Mouse (Mus musculus) forebrain, embryonic 15.5 days (tissue): Measurements from ENCODE around the gene Trub2. TPM values are rescaled to one million over a fixed set of nuclear protein-coding genes. Genes with fewer than 3 reads are reported as not detected.

Experiments used
- ATAC-seq: fragments of 200-750 bp; cut with Nextera tagmentation; replicated peaks from 2 replicates; pipeline ENCODE4 v1.8.0; 2017; ENCODE audit warnings: mild to moderate bottlenecking, moderate TSS enrichment, moderate library complexity
- H3K27ac ChIP-seq: fragments of 300-500 bp; sonication (generic); replicated peaks from 2 replicates; pipeline ENCODE4 v1.5.1; 2015; ENCODE audit warnings: mild to moderate bottlenecking, inconsistent platforms
- H3K27me3 ChIP-seq: fragments of 300-500 bp; sonication (generic); 2 replicates; pipeline ENCODE4 v1.6.1; 2015; ENCODE audit warnings: inconsistent platforms
- H3K36me3 ChIP-seq: fragments of 300-500 bp; sonication (generic); 2 replicates; pipeline ENCODE4 v1.6.1; 2015; ENCODE audit warnings: mild to moderate bottlenecking, inconsistent platforms
- H3K4me1 ChIP-seq: fragments of 300-500 bp; sonication (generic); 2 replicates; pipeline ENCODE4 v1.6.1; 2015; ENCODE audit warnings: inconsistent platforms
- H3K4me2 ChIP-seq: fragments of 300-500 bp; sonication (generic); replicated peaks from 2 replicates; pipeline ENCODE4 v1.6.1; 2015; ENCODE audit warnings: mild to moderate bottlenecking, inconsistent platforms
- H3K4me3 ChIP-seq: fragments of 300-500 bp; sonication (generic); 2 replicates; pipeline ENCODE4 v1.5.1; 2015; ENCODE audit warnings: mild to moderate bottlenecking, inconsistent platforms
- H3K9ac ChIP-seq: fragments of 300-500 bp; sonication (generic); replicated peaks from 2 replicates; pipeline ENCODE4 v1.6.1; 2015; ENCODE audit warnings: mild to moderate bottlenecking, inconsistent platforms
- H3K9me3 ChIP-seq: fragments of 300-500 bp; sonication (generic); 2 replicates; pipeline ENCODE4 v1.6.1; 2016; ENCODE audit warnings: inconsistent platforms
- WGBS: fragments of 180-500 bp; shearing (Covaris S2); methylation state at CpG from one replicate; pipeline ENCODE4 v1.1.7; 2015; ENCODE audit warnings: mixed read lengths; 5-methylcytosine and 5-hydroxymethylcytosine counted together
- polyA plus RNA-seq: library from polyadenylated mRNA; unstranded; fragments of >200 nt; fragmentation: Nextera tagmentation; extraction: Ambion mirVana; gene quantifications from 2 replicates; pipeline ENCODE4 v1.2.1, GENCODE M21; 2015

Trub2 gene
- polyA plus RNA-seq, 1 experiment from 2014 or later = 40.6 TPM

DNA sequence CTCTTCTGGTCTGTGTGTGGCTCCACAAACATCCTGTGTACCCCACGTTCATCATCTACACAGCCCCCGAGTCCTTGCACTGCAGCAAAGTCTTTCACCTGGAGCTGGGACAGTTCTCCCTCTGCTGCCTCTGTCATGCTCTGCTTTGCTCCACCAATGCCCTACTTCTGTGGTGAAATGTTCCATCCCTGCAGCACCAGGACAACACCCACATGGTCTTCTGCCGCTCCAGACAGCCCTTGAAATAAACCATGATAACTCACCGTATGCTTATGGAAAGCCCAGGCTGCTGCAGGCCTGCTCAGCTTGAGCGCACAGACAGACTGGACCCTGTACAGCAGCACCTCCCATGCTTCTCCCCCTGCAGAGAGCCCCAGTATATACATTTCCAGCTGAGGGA lies 74.2 kb downstream of the Trub2 start:
- Histone ChIP-seq H3K9ac (no peak overlapping the region), H3K27ac (no peak overlapping the region), H3K9me3 (no peaks in the 10 kb centered on the region), H3K36me3 (peaks cover 27% of the 10 kb centered on the region), H3K4me1 (no peaks in the 10 kb centered on the region), H3K4me2 (no peak overlapping the region), H3K27me3 (no peaks in the 10 kb centered on the region), H3K4me3 (no peak overlapping the region)
- WGBS = 94% methylated on average over 5 of the region's 5 CpGs
- ATAC-seq = no peak

GRCm38 (mm10) chr2:29713501-29713900 lies 74.8 kb downstream of the Trub2 start:
- H3K36me3 ChIP-seq = peaks cover 25% of the 10 kb centered on the region
- no peak overlapping the region for H3K4me2 ChIP-seq
- H3K9me3 ChIP-seq = no peaks in the 10 kb centered on the region
- WGBS = 75% methylated on average over 2 of the region's 2 CpGs
- no peak overlapping the region for H3K4me3 ChIP-seq
- no peak for ATAC-seq
- no peak overlapping the region for H3K27ac ChIP-seq
- H3K9ac ChIP-seq = no peak overlapping the region
- no peaks in the 10 kb centered on the region for H3K27me3 ChIP-seq
- no peaks in the 10 kb centered on the region for H3K4me1 ChIP-seq

- Histone ChIP-seq H3K9ac (no peak overlapping the region), H3K4me1 (no peaks in the 10 kb centered on the region), H3K4me3 (no peak overlapping the region), H3K36me3 (peaks cover 37% of the 10 kb centered on the region), H3K27me3 (no peaks in the 10 kb centered on the region), H3K9me3 (no peaks in the 10 kb centered on the region), H3K27ac (no peak overlapping the region), H3K4me2 (no peak overlapping the region)
- 90% methylated on average over 5 of the region's 5 CpGs for WGBS
- ATAC-seq = no peak
These were observed 76.4 kb downstream of the Trub2 start for GRCm38 (mm10) chr2:29711877-29712276.

Other genes with a start within 250 kb of the Trub2 start
- 22.3 and 27.0 TPM in 2 replicates for gene Rapgef1, start 168.8 kb downstream of the Trub2 start, polyA plus RNA-seq
- gene Gm13420, start 36.8 kb downstream of the Trub2 start, polyA plus RNA-seq = not detected in 2 replicates
- 0.79 TPM in 1 of 2 replicates, not detected in the other for gene Gm13547, start 29.2 kb downstream of the Trub2 start, polyA plus RNA-seq
- 28.2 and 31.6 TPM in 2 replicates for gene Coq4, start 1.0 kb downstream of the Trub2 start, polyA plus RNA-seq
- gene Slc27a4, start 14.1 kb upstream of the Trub2 start, polyA plus RNA-seq = 30.1 and 31.8 TPM in 2 replicates
- 19.2 and 21.2 TPM in 2 replicates for gene Urm1, start 31.6 kb upstream of the Trub2 start, polyA plus RNA-seq
- gene Cercam, start 80.7 kb upstream of the Trub2 start, polyA plus RNA-seq = 6.8 and 7.2 TPM in 2 replicates
- gene Odf2, start 100.7 kb upstream of the Trub2 start, polyA plus RNA-seq = 67.9 and 74.8 TPM in 2 replicates
- 92.6 and 95.7 TPM in 2 replicates for gene Gle1, start 146.9 kb upstream of the Trub2 start, polyA plus RNA-seq
- gene Sptan1, start 177.1 kb upstream of the Trub2 start, polyA plus RNA-seq = 224 and 227 TPM in 2 replicates